Mouse (Mus musculus): ENCODE data around the gene Atp1a3. TPM values are rescaled to one million over a fixed set of nuclear protein-coding genes. Genes with fewer than 3 reads are reported as not detected.

Gene Atp1a3
- total RNA-seq, 1 experiment from 2014 or later = 110 TPM

DNA sequence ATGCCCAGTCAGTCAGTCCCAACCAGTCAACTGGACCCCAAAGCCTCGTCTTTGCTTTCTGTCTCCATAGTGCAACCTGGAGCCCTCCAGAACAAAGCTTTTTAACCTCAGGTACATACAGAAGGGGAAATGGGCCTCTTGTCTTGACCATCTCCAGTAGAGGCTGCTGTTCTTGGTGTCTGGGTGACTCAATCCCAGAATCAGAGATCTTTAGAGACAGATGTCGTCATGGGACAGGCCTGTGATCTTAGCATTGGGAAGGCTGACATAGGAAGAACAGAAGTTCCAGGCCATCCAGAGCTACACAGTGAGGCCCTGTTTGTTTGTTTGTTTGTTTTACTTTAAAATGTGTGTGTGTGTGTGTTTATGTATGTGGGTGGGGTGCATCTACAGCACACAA lies 41.5 kb downstream of the Atp1a3 start:
- no peak for DNase-seq

GRCm38 (mm10) chr7:24955226-24955625 lies 50.5 kb downstream of the Atp1a3 start:
- DNase-seq = no peak

- no peak for DNase-seq
These were observed 51.3 kb downstream of the Atp1a3 start for GRCm38 (mm10) chr7:24954450-24954849.

GRCm38 (mm10) chr7:24953966-24954365 lies 51.8 kb downstream of the Atp1a3 start:
- DNase-seq = no peak

DNA sequence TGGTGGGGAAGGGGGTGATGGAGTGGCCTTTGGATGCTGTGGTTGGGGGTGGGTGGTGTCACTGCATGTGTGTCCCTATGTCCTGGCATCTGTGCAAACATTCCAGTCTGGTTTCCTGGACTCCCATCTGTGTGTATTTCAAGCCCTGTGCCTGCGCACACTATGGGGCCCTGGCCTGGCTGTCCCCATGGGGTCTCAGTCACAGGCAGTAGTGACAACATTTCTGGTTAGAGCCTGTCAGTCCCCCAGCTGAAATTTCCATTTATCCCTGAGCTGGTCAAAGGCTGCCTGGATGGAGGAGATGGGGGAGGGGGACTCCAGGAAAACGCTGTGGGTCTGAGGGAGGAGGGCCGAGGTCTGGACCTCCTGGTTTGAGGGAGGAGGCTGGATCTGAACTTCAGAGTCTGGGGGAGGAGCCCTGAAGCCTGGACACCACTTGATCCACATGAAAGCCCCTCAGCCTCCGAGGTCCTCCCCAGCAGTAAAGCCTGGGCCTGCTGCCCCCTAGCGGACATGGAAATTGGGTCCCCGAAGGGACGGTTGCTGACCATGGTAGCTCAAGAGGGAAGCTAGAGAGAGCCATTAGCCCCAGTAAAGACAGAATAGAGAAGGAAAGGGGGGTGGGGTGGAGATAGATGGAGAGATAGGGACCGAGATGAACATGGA lies 55.7 kb downstream of the Atp1a3 start:
- DNase-seq = peak; percentile 77

DNA sequence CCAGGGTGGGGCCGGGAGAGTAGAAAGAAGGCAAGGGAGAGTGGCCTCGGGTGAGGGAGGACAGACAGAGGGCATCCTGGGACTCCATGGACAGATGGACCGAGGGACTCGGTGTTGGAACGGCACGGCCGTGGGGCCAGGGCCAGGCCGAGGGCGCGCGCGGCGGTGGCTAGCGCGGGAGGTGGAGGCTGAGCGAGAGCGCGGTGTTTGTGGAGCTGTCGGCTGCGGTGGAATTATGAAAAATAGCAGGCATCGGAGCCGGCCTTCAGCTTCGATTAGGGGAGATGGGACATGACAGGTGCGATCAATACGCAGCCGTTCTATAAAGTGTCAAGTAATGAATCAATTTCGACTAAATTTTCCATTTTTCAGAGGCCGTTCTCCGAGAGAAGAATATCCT lies 57.0 kb downstream of the Atp1a3 start:
- DNase-seq = no peak

- DNase-seq = no peak
These were observed 58.3 kb downstream of the Atp1a3 start for GRCm38 (mm10) chr7:24947316-24948048.

GRCm38 (mm10) chr7:24944257-24944950 lies 61.4 kb downstream of the Atp1a3 start, which contains the start of gene Gm4881:
Gm4881 (minus strand) TSS chr7:24944494.
- no peak for DNase-seq

GRCm38 (mm10) chr7:24943641-24944040 lies 62.1 kb downstream of the Atp1a3 start:
- no peak for DNase-seq

- no peak for DNase-seq
These were observed 74.1 kb downstream of the Atp1a3 start for GRCm38 (mm10) chr7:24931651-24932050.

GRCm38 (mm10) chr7:24930475-24930874 lies 75.3 kb downstream of the Atp1a3 start:
- DNase-seq = no peak

Small RNA genes lying within 50 kb of the gene (microRNA-seq; reads per million reads assigned to microRNA genes)
- gene Mir7046 = 2.1 to 4.6 reads per million in 2 experiments
- gene Mir7047 = 0.36 to 0.69 reads per million in 2 experiments

Other genes with a start within 250 kb of the Atp1a3 start
- gene Cd177, start 245.6 kb downstream of the Atp1a3 start, total RNA-seq (2021) = not detected in 2 replicates
- 0.36 TPM in 1 of 2 replicates, not detected in the other for gene Ceacam10, start 228.8 kb downstream of the Atp1a3 start, total RNA-seq (2021)
- gene Gm9844, start 143.7 kb downstream of the Atp1a3 start, total RNA-seq (2021) = 0.94 TPM in 1 of 2 replicates, not detected in the other
- not detected in 2 replicates for gene Lypd4, start 136.0 kb downstream of the Atp1a3 start, total RNA-seq (2021)
- gene Dmrtc2, start 135.9 kb downstream of the Atp1a3 start, total RNA-seq (2021) = not detected in 2 replicates
- gene Rps19, start 121.6 kb downstream of the Atp1a3 start, total RNA-seq (2021) = 564 and 876 TPM in 2 replicates
- 0.91 and 1.0 TPM in 2 replicates for gene Cd79a, start 108.6 kb downstream of the Atp1a3 start, total RNA-seq (2021)
- 126 and 138 TPM in 2 replicates for gene Arhgef1, start 103.0 kb downstream of the Atp1a3 start, total RNA-seq (2021)
- not detected in 2 replicates for gene Gm4881, start 61.5 kb downstream of the Atp1a3 start, total RNA-seq (2021)
- 244 and 300 TPM in 2 replicates for gene Rabac1, start 33.2 kb downstream of the Atp1a3 start, total RNA-seq (2021)
- 15.4 and 22.6 TPM in 2 replicates for gene Grik5, start 66.4 kb upstream of the Atp1a3 start, total RNA-seq (2021)
- gene Zfp574, start 66.6 kb upstream of the Atp1a3 start, total RNA-seq (2021) = 21.0 and 23.3 TPM in 2 replicates
- 0.67 and 1.0 TPM in 2 replicates for gene Pou2f2, start 173.8 kb upstream of the Atp1a3 start, total RNA-seq (2021)
- gene Dedd2, start 214.7 kb upstream of the Atp1a3 start, total RNA-seq (2021) = 17.5 and 18.0 TPM in 2 replicates
- gene Zfp526, start 215.5 kb upstream of the Atp1a3 start, total RNA-seq (2021) = 14.6 and 16.0 TPM in 2 replicates
- gene Gsk3a, start 231.9 kb upstream of the Atp1a3 start, total RNA-seq (2021) = 97.4 and 108 TPM in 2 replicates
- gene Erf, start 244.8 kb upstream of the Atp1a3 start, total RNA-seq (2021) = 19.4 and 33.2 TPM in 2 replicates